Mouse (Mus musculus) liver, embryonic 14.5 days (tissue): Measurements from ENCODE around the gene Ppa1.

Source experiments
- CTCF ChIP-seq: IDR thresholded peaks from 2 replicates; pipeline ENCODE4 v1.5.1; 2016; ENCODE audit warnings: antibody characterized with exemption, low read depth, control low read depth
- EP300 ChIP-seq: IDR thresholded peaks from 2 replicates; pipeline ENCODE4 v1.6.1; 2016; ENCODE audit warnings: antibody characterized with exemption, low read depth

- TF ChIP-seq CTCF (no peak), EP300 (no peak)
Observed at GRCm38 (mm10) chr10:61680015-61680913, 31.9 kb downstream of the Ppa1 start, which contains the start of gene Sar1a.
